Mouse (Mus musculus) midbrain, embryonic 14.5 days (tissue): ENCODE results near the gene Vmp1. TPM values are rescaled to one million over a fixed set of nuclear protein-coding genes. Genes with fewer than 3 reads are reported as not detected.
A peak's percentile ranks its signal among the peaks of the same experiment; 100 is the strongest.

Experiments
- ATAC-seq: fragments of 200-750 bp; cut with Nextera tagmentation; 2 replicates; pipeline ENCODE4 v1.8.0; 2017; ENCODE audit warnings: moderate number of reproducible peaks, moderate library complexity; ENCODE audit not compliant: low FRiP score, low TSS enrichment
- DNase-seq: peaks from one replicate; pipeline ENCODE4 v3.0.0-alpha.2; 2015
- H3K27ac ChIP-seq: fragments of 300-500 bp; sonication (generic); replicated peaks from 2 replicates; pipeline ENCODE4 v1.5.1; 2014; ENCODE audit warnings: mild to moderate bottlenecking, low read depth, low read length, moderate library complexity
- H3K27me3 ChIP-seq: fragments of 300-500 bp; sonication (generic); 2 replicates; pipeline ENCODE4 v1.6.1; 2014; ENCODE audit warnings: low read length, control low read depth, mixed read lengths; ENCODE audit not compliant: control insufficient read depth, insufficient read depth
- H3K36me3 ChIP-seq: fragments of 300-500 bp; sonication (generic); 2 replicates; pipeline ENCODE4 v1.6.1; 2014; ENCODE audit warnings: low read length, control low read depth; ENCODE audit not compliant: control insufficient read depth, insufficient read depth
- H3K4me1 ChIP-seq: fragments of 300-500 bp; sonication (generic); 2 replicates; pipeline ENCODE4 v1.6.1; 2014; ENCODE audit warnings: mild to moderate bottlenecking, antibody characterized with exemption, low read length, control low read depth; ENCODE audit not compliant: control insufficient read depth, insufficient read depth
- H3K4me2 ChIP-seq: fragments of 300-500 bp; sonication (generic); 2 replicates; pipeline ENCODE4 v1.6.1; 2014; ENCODE audit warnings: mild to moderate bottlenecking, low read length, moderate library complexity
- H3K4me3 ChIP-seq: fragments of 300-500 bp; sonication (generic); replicated peaks from 2 replicates; pipeline ENCODE4 v1.5.1; 2014; ENCODE audit warnings: low read depth, low read length
- H3K9ac ChIP-seq: fragments of 300-500 bp; sonication (generic); replicated peaks from 2 replicates; pipeline ENCODE4 v1.6.1; 2014; ENCODE audit warnings: mild to moderate bottlenecking, low read length, moderate library complexity
- H3K9me3 ChIP-seq: fragments of 300-500 bp; sonication (generic); 2 replicates; pipeline ENCODE4 v1.6.1; 2016; ENCODE audit warnings: low read length, control low read depth, mixed read lengths; ENCODE audit not compliant: control insufficient read depth
- WGBS: fragments of 180-500 bp; shearing (Covaris S2); extraction: QIAGEN DNeasy Blood & Tissue Kit; methylation state at CpG from one replicate; pipeline ENCODE4 v1.1.7; 2014; 5-methylcytosine and 5-hydroxymethylcytosine counted together
- polyA plus RNA-seq: library from polyadenylated mRNA; unstranded; fragments of >200 nt; fragmentation: Nextera tagmentation; extraction: Ambion mirVana; gene quantifications from 2 replicates; pipeline ENCODE4 v1.2.1, GENCODE M21; 2014

The Vmp1 gene
- polyA plus RNA-seq, 1 experiment from 2014 or later = 129 TPM

DNA sequence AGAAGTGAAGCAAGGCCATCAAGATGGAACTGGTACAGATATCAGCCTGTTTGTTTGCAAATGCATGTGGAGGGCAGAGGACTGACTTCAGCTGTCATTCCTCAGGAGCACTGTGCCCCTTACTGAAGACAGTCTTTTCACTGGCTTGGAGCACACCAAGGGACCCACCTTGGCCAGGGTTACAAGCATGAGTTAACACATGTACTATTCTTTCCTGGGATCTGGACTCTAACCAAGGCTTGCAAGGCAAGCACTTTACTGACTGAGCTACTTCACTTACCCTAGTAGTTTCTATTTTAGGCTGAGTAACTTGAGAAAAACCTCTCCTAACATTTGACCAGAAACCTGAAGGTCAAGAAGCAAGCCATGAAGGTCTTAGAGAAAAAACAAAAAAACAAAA lies 31.0 kb upstream of the Vmp1 start:
- Histone ChIP-seq H3K27ac (no peak overlapping the region), H3K4me1 (no peaks in the 10 kb centered on the region), H3K4me2 (no peak overlapping the region), H3K4me3 (no peak overlapping the region), H3K9me3 (no peaks in the 10 kb centered on the region), H3K36me3 (peaks cover 79% of the 10 kb centered on the region), H3K27me3 (no peaks in the 10 kb centered on the region), H3K9ac (no peak overlapping the region)
- DNase-seq (no peak), ATAC-seq (no peak)

GRCm38 (mm10) chr11:86701151-86701550 lies 17.5 kb upstream of the Vmp1 start:
- DNase-seq (no peak), ATAC-seq (no peak)
- no peaks in the 10 kb centered on the region for H3K9me3 ChIP-seq
- H3K4me1 ChIP-seq = no peaks in the 10 kb centered on the region
- H3K9ac ChIP-seq = no peak overlapping the region
- H3K4me2 ChIP-seq = no peak overlapping the region
- 90% methylated on average over 4 of the region's 4 CpGs for WGBS
- no peak overlapping the region for H3K27ac ChIP-seq
- H3K27me3 ChIP-seq = no peaks in the 10 kb centered on the region
- peaks cover 91% of the 10 kb centered on the region for H3K36me3 ChIP-seq
- no peak overlapping the region for H3K4me3 ChIP-seq

DNA sequence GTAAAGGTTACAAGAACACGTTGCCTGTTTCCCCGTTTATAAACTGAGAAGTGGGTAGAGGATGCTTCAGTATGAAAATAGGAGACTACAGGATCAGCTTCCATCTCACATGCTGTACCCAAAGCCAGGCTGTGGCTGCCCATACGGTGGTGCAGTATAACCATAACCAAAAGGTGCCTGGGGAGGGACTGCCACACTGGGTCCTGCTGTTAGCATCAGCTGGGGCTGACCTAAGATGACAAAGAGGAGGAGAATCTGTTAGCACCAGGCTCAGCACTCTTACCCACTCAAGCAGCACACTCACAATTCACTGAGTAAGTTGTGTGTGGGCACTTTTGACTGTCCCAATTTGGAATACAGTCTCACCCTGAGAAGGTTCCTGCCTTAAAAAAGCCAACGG lies 11.8 kb upstream of the Vmp1 start:
- Histone ChIP-seq H3K4me3 (no peak overlapping the region), H3K9me3 (no peaks in the 10 kb centered on the region), H3K4me2 (no peak overlapping the region), H3K27me3 (no peaks in the 10 kb centered on the region), H3K4me1 (no peaks in the 10 kb centered on the region), H3K36me3 (peaks cover 91% of the 10 kb centered on the region), H3K27ac (no peak overlapping the region), H3K9ac (no peak overlapping the region)
- ATAC-seq (no peak), DNase-seq (no peak)
- WGBS = 92% methylated on average over 4 of the region's 4 CpGs

DNA sequence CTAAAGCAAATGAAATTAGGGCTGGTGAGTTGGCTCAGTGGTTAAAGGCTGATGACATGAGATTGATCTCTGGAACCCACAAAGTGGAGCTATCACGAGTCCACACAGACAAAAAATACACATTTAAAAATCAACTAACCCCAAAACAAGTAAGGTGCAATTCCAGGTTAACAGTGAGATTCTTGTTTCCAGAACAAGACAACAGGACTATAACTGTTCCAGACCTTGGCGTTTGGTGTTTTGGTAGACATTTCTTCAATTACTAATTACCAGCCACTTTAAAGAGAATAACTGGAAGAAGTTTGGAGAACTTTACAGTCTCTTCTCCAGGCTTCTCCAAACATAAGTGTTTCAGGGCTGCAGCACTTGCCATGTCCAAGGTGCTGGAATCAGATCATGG lies 8.9 kb upstream of the Vmp1 start:
- Histone ChIP-seq H3K9me3 (no peaks in the 10 kb centered on the region), H3K4me1 (no peaks in the 10 kb centered on the region), H3K27ac (no peak overlapping the region), H3K4me3 (no peak overlapping the region), H3K9ac (no peak overlapping the region), H3K27me3 (no peaks in the 10 kb centered on the region), H3K36me3 (peaks cover 86% of the 10 kb centered on the region), H3K4me2 (no peak overlapping the region)
- ATAC-seq (no peak), DNase-seq (no peak)
- 93% methylated on average over 2 of the region's 2 CpGs for WGBS

GRCm38 (mm10) chr11:86691956-86692355 lies 8.3 kb upstream of the Vmp1 start:
- H3K9me3 ChIP-seq = no peaks in the 10 kb centered on the region
- peaks cover 80% of the 10 kb centered on the region for H3K36me3 ChIP-seq
- no peaks in the 10 kb centered on the region for H3K27me3 ChIP-seq
- no peak for DNase-seq
- no peak overlapping the region for H3K4me3 ChIP-seq
- 95% methylated on average over 2 of the region's 2 CpGs for WGBS
- H3K27ac ChIP-seq = no peak overlapping the region
- no peaks in the 10 kb centered on the region for H3K4me1 ChIP-seq
- no peak overlapping the region for H3K4me2 ChIP-seq
- ATAC-seq = no peak
- H3K9ac ChIP-seq = no peak overlapping the region

- no peak for DNase-seq
- WGBS = 96% methylated on average over 3 of the region's 3 CpGs
- Histone ChIP-seq H3K9me3 (no peaks in the 10 kb centered on the region), H3K36me3 (peaks cover 75% of the 10 kb centered on the region), H3K27me3 (no peaks in the 10 kb centered on the region), H3K4me3 (no peak overlapping the region), H3K4me1 (no peaks in the 10 kb centered on the region), H3K4me2 (no peak overlapping the region), H3K27ac (no peak overlapping the region), H3K9ac (no peak overlapping the region)
- ATAC-seq = no peak
Observed at GRCm38 (mm10) chr11:86691482-86691881, 7.8 kb upstream of the Vmp1 start.

- no peak overlapping the region for H3K9ac ChIP-seq
- no peak overlapping the region for H3K4me2 ChIP-seq
- H3K27ac ChIP-seq = no peak overlapping the region
- H3K27me3 ChIP-seq = no peaks in the 10 kb centered on the region
- H3K4me3 ChIP-seq = no peak overlapping the region
- H3K4me1 ChIP-seq = peaks cover 8% of the 10 kb centered on the region
- no peak for ATAC-seq
- no peak for DNase-seq
- H3K36me3 ChIP-seq = peaks cover 64% of the 10 kb centered on the region
- no peaks in the 10 kb centered on the region for H3K9me3 ChIP-seq
- WGBS = 94% methylated on average over 3 of the region's 3 CpGs
Observed at GRCm38 (mm10) chr11:86690383-86690782, 6.7 kb upstream of the Vmp1 start.

DNA sequence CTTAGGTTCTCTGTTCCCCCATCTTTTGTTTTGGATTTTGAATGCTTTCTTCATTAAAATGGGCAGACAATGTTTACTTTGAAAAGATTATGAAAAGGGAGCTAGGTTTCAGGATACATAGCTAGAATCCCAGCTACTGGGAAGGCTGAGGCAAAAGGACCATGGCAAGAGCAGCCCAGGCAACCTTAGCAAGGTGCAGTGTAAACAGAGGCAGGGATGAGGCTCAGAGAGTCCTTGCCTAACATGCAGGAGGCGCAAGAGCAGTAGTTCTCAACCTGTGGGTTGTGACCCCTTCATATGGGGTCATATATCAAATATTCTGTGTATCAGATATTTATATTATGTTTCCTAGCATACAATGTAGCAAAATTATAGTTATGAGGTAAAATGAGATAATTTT lies 1.7 kb upstream of the Vmp1 start:
- Histone ChIP-seq H3K4me3 (no peak overlapping the region), H3K4me1 (peaks cover 28% of the 10 kb centered on the region), H3K27me3 (no peaks in the 10 kb centered on the region), H3K9me3 (no peaks in the 10 kb centered on the region), H3K27ac (no peak overlapping the region), H3K9ac (no peak overlapping the region), H3K4me2 (peak overlapping the region; percentile 65), H3K36me3 (peaks cover 17% of the 10 kb centered on the region)
- 92% methylated on average over 1 of the region's 1 CpGs for WGBS
- ATAC-seq (no peak), DNase-seq (no peak)

DNA sequence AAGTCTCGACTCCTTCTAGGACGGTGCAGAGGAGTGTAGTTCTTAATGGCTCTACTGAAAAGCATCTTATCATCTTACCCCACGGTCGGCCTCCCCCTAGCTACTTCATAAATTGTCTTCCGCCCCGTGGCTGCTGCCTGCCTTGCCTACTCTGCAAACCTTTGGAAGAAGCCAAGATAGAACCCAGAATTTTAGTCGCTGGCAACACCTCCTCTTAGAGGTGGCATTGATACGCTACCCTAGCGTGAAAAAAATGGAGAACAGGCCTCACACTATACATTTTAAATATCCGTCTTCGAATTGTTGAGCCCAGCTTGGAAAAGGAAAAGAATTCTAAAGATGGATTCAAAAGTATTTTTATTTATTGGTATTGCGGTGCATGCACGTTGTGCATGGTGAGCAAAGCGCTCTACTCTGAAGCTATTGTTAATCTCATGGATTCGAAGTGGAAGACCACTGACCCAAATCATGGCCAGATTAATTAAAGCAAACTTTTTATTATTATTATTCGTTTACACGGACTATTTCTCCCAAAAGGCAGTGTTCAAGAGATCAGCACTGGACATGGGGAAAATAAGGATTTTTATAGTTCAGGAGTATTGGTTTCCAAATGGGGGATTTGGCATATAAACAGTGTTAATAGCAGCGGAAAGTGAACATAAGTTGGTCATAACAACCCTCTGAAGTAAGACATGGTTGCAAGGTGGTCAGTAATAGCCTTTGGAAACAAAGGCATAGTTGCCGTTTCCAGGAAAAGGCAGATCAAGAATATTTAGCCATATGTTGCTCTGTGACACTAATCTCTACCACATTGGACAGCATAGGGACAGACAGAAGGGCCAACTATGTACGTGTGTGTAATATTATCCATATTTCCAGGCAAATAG lies 733 bp upstream of the Vmp1 start:
- Histone ChIP-seq H3K36me3 (peaks cover 7% of the 10 kb centered on the region), H3K9me3 (no peaks in the 10 kb centered on the region), H3K27me3 (no peaks in the 10 kb centered on the region), H3K4me3 (peak overlapping the region; percentile 90), H3K9ac (peak overlapping the region; percentile 82), H3K27ac (peak overlapping the region; percentile 87), H3K4me1 (peaks cover 28% of the 10 kb centered on the region), H3K4me2 (peak overlapping the region; percentile 65)
- WGBS = 8% methylated on average over 20 of the region's 20 CpGs
- ATAC-seq (no peak), DNase-seq (no peak)
